Comparison of ENCODE assay signal across 19 mouse cellular contexts in genomic region chr2:142381081-142381579, GRCm38 (mm10).
A peak's percentile ranks its signal among the peaks of the same experiment; 100 is the strongest.
DNase-seq lines count a peak whose midpoint lies in the region; ATAC-seq and TF ChIP-seq lines count a peak whose summit lies in the region.
"Had no signal": no experiment of that assay in that cellular context is flagged by ENCODE, and none has a peak within 500 bp of the region (broad histone marks: within the 10 kb centered on the region; RNA-seq: fewer than 3 reads in every experiment).

No protein-coding gene starts in this region.

- no peak for TF ChIP-seq POLR2A in cerebellum, adult 2 months (IDR thresholded peaks at IDR 0.05; ENCODE audit: borderline replicate concordance, insufficient read depth, low read length)

- no peaks in the 10 kb centered on the region for H3K27me3 ChIP-seq in cerebellum, adult 2 months (ENCODE audit: control insufficient read depth, insufficient read depth, low read length)
- H3K27me3 ChIP-seq in kidney, embryonic 14.5 days (ENCODE audit: control insufficient read depth, insufficient read depth, low read length) = no peaks in the 10 kb centered on the region
- H3K27me3 ChIP-seq: embryonic facial prominence, embryonic 13.5 days; forebrain, embryonic 12.5 days; intestine, embryonic 15.5 days had no signal

- H3K9ac ChIP-seq in kidney, embryonic 14.5 days (ENCODE audit: low read depth, low read length) = no peak overlapping the region
- H3K9ac ChIP-seq: embryonic facial prominence, embryonic 13.5 days; forebrain, embryonic 12.5 days; forebrain, postnatal 0 days; hindbrain, embryonic 14.5 days; intestine, embryonic 15.5 days had no signal

- TF ChIP-seq CTCF in layer of hippocampus, adult 2 months (conservative IDR thresholded peaks at IDR 0.05) = no peak
- no peak for TF ChIP-seq CTCF in cerebellum, adult 2 months (IDR thresholded peaks at IDR 0.05; ENCODE audit: borderline replicate concordance, insufficient read depth, low read depth, low read length)

- intact Hi-C loops in gastrocnemius, postnatal 36 days (cut with DNase I) = no loop called here

- peaks cover 10% of the 10 kb centered on the region for H3K4me1 ChIP-seq in cerebellum, adult 2 months (ENCODE audit: control insufficient read depth, insufficient read depth, low read length)
- no peaks in the 10 kb centered on the region for H3K4me1 ChIP-seq in kidney, embryonic 14.5 days (ENCODE audit: control insufficient read depth, insufficient read depth, low read length)
- H3K4me1 ChIP-seq: embryonic facial prominence, embryonic 13.5 days; forebrain, embryonic 12.5 days; hindbrain, embryonic 10.5 days; intestine, embryonic 15.5 days had no signal

- ATAC-seq in kidney, embryonic 14.5 days (ENCODE audit: low FRiP score, low TSS enrichment) = no peak
- ATAC-seq: activated CD4-positive, CD25-positive, alpha-beta regulatory T cell, adult 4 months; intestine, embryonic 15.5 days; Patski had no signal

- WGBS in cerebellum, adult 2 months = 51% methylated on average over 2 of the region's 2 CpGs
- WGBS in kidney, embryonic 14.5 days = 92% methylated on average over 2 of the region's 2 CpGs

- H3K4me2 ChIP-seq in kidney, embryonic 14.5 days (replicated peaks; ENCODE audit: low read depth, low read length) = no peak overlapping the region
- H3K4me2 ChIP-seq: embryonic facial prominence, embryonic 13.5 days; forebrain, embryonic 12.5 days; heart, embryonic 11.5 days; hindbrain, embryonic 14.5 days; intestine, embryonic 15.5 days had no signal

- H3K36me3 ChIP-seq in kidney, embryonic 14.5 days (ENCODE audit: control insufficient read depth, insufficient read depth, low read length) = no peaks in the 10 kb centered on the region
- H3K36me3 ChIP-seq: embryonic facial prominence, embryonic 13.5 days; forebrain, embryonic 12.5 days; hindbrain, embryonic 10.5 days; intestine, embryonic 15.5 days had no signal

- no peak for DNase-seq in layer of hippocampus, adult 2 months (ENCODE audit: low spot score in 2 of 2)
- no peak for DNase-seq in layer of hippocampus, adult 18-20 months (ENCODE audit: low spot score in 2 of 2)
- DNase-seq in cerebellum, adult 2 months = peak; percentile 27 to 36
- peak; percentile 36 to 37 for DNase-seq in cerebellum, postnatal 10 days
- DNase-seq in gastrocnemius, postnatal 36 days = no peak
- DNase-seq in right cerebral cortex, postnatal 36 days (ENCODE audit: low spot score in 2 of 2) = no peak
- DNase-seq: adrenal gland, postnatal 14 days; kidney, adult 18-20 months had no signal

- H3K27ac ChIP-seq in layer of hippocampus, adult 2 months = peak overlapping the region; percentile 1; the same call in 1 of the 2 replicates
- no peak overlapping the region for H3K27ac ChIP-seq in cerebellum, adult 2 months (ENCODE audit: insufficient read depth, low read length)
- no peak overlapping the region for H3K27ac ChIP-seq in kidney, embryonic 14.5 days (ENCODE audit: low read depth, low read length)
- H3K27ac ChIP-seq: embryonic facial prominence, embryonic 13.5 days; forebrain, embryonic 12.5 days; heart, adult 2 months; hindbrain, embryonic 10.5 days; hindbrain, embryonic 14.5 days; intestine, embryonic 15.5 days had no signal

- no peaks in the 10 kb centered on the region for H3K9me3 ChIP-seq in kidney, embryonic 14.5 days (ENCODE audit: control insufficient read depth, low read length)
- H3K9me3 ChIP-seq: embryonic facial prominence, embryonic 13.5 days; forebrain, embryonic 12.5 days; hindbrain, embryonic 10.5 days; intestine, embryonic 15.5 days had no signal

- no peak overlapping the region for H3K4me3 ChIP-seq in layer of hippocampus, adult 2 months
- H3K4me3 ChIP-seq in cerebellum, adult 2 months (replicated peaks; ENCODE audit: insufficient read depth, low read depth, low read length) = no peak overlapping the region
- no peak overlapping the region for H3K4me3 ChIP-seq in kidney, embryonic 14.5 days (ENCODE audit: low read length)
- H3K4me3 ChIP-seq: embryonic facial prominence, embryonic 13.5 days; forebrain, embryonic 12.5 days; heart, adult 2 months; hindbrain, embryonic 10.5 days; intestine, embryonic 15.5 days had no signal

Comparison
In these comparisons a context has a peak if more than half of its experiments do, and no peak if none do; other contexts are left out.
1. DNase-seq: peak in cerebellum, adult 2 months (2 of 2) and cerebellum, postnatal 10 days (2 of 2); none in layer of hippocampus, adult 2 months (0 of 2), layer of hippocampus, adult 18-20 months (0 of 2), gastrocnemius, postnatal 36 days (0 of 2) and right cerebral cortex, postnatal 36 days (0 of 2).